Mouse (Mus musculus) intestine, embryonic 16.5 days (tissue): ENCODE measurements around the gene Fam57b. TPM values are rescaled to one million over a fixed set of nuclear protein-coding genes. Genes with fewer than 3 reads are reported as not detected.

ENCODE experiments used
- ATAC-seq: fragments of 200-750 bp; cut with Nextera tagmentation; 2 replicates; pipeline ENCODE4 v1.8.0; 2017; ENCODE audit warnings: moderate TSS enrichment, moderate library complexity
- H3K27ac ChIP-seq: fragments of 300-500 bp; sonication (generic); 2 replicates; pipeline ENCODE4 v1.5.1; 2014; ENCODE audit warnings: mild to moderate bottlenecking, low read length
- H3K27me3 ChIP-seq: fragments of 300-500 bp; sonication (generic); replicated peaks from 2 replicates; pipeline ENCODE4 v1.6.1; 2014; ENCODE audit warnings: low read length, control low read depth, mixed read lengths; ENCODE audit not compliant: control insufficient read depth, insufficient read depth
- H3K36me3 ChIP-seq: fragments of 300-500 bp; sonication (generic); 2 replicates; pipeline ENCODE4 v1.6.1; 2014; ENCODE audit warnings: low read length, control low read depth; ENCODE audit not compliant: control insufficient read depth, insufficient read depth
- H3K4me1 ChIP-seq: fragments of 300-500 bp; sonication (generic); 2 replicates; pipeline ENCODE4 v1.6.1; 2014; ENCODE audit warnings: low read length, control low read depth, mixed read lengths; ENCODE audit not compliant: control insufficient read depth, insufficient read depth
- H3K4me2 ChIP-seq: fragments of 300-500 bp; sonication (generic); 2 replicates; pipeline ENCODE4 v1.6.1; 2014; ENCODE audit warnings: low read depth, low read length, control low read depth
- H3K4me3 ChIP-seq: fragments of 300-500 bp; sonication (generic); 2 replicates; pipeline ENCODE4 v1.5.1; 2014; ENCODE audit warnings: mild to moderate bottlenecking, low read length
- H3K9ac ChIP-seq: fragments of 300-500 bp; sonication (generic); 2 replicates; pipeline ENCODE4 v1.6.1; 2014; ENCODE audit warnings: low read depth, low read length
- H3K9me3 ChIP-seq: fragments of 300-500 bp; sonication (generic); 2 replicates; pipeline ENCODE4 v1.6.1; 2016; ENCODE audit warnings: low read length, control low read depth; ENCODE audit not compliant: control insufficient read depth
- WGBS: fragments of 180-500 bp; shearing (Covaris S2); extraction: QIAGEN DNeasy Blood & Tissue Kit; methylation state at CpG from one replicate; pipeline ENCODE4 v1.1.7; 2014; 5-methylcytosine and 5-hydroxymethylcytosine counted together
- polyA plus RNA-seq: library from polyadenylated mRNA; unstranded; fragments of >200 nt; fragmentation: Nextera tagmentation; extraction: Ambion mirVana; gene quantifications from 2 replicates; pipeline ENCODE4 v1.2.1, GENCODE M21; 2015

Fam57b gene
- polyA plus RNA-seq, 1 experiment from 2014 or later = 1.4 TPM

DNA sequence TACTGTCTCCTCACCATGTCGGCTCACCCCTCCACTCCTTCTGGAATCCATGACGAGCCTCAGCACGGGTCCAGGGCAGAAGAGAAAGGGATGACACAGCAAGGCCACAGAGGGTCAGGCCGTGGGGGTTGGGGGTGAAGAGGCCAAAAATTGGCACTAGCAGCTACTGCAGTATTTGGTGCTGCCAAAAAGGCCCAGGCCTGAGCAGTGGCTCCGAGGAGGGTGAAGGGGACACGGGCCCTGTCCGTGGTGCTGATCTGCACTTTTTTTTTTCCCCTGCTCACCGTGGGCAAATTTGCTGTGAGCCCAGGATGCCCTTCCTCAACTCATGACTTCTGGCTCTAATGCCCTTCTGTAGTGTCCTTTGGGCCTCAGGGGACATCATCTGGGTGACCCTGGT is 27.9 kb downstream of the Fam57b start:
- H3K36me3 ChIP-seq = no peaks in the 10 kb centered on the region
- 23% methylated on average over 8 of the region's 8 CpGs for WGBS
- no peak for ATAC-seq
- H3K9me3 ChIP-seq = no peaks in the 10 kb centered on the region
- no peak overlapping the region for H3K27ac ChIP-seq
- no peak overlapping the region for H3K4me2 ChIP-seq
- peaks cover 3% of the 10 kb centered on the region for H3K4me1 ChIP-seq
- peaks cover 23% of the 10 kb centered on the region for H3K27me3 ChIP-seq
- no peak overlapping the region for H3K4me3 ChIP-seq
- H3K9ac ChIP-seq = no peak overlapping the region

DNA sequence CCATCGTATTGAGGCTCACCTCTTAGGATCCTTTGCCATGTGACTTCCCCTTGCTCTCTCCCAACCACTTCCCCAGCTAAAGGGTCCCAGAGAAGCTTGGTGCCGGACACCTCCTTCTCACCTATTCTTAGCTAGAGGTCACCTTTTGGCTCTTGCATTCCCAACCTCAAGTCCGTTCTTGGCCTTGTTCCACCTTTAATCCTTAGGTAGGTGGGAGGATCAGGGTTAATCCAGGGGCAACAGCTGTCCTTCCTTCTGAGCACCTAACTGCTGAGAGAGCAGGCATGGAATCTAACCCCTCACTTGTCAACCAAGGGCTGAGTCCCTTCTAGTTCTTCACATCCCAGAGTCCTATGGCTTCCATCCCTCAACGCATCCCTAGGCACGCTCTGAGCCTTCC is 28.5 kb downstream of the Fam57b start:
- Histone ChIP-seq H3K4me2 (no peak overlapping the region), H3K36me3 (no peaks in the 10 kb centered on the region), H3K4me1 (peaks cover 3% of the 10 kb centered on the region), H3K27me3 (peaks cover 23% of the 10 kb centered on the region), H3K27ac (no peak overlapping the region), H3K9ac (no peak overlapping the region), H3K4me3 (no peak overlapping the region), H3K9me3 (no peaks in the 10 kb centered on the region)
- 74% methylated on average over 5 of the region's 5 CpGs for WGBS
- no peak for ATAC-seq

DNA sequence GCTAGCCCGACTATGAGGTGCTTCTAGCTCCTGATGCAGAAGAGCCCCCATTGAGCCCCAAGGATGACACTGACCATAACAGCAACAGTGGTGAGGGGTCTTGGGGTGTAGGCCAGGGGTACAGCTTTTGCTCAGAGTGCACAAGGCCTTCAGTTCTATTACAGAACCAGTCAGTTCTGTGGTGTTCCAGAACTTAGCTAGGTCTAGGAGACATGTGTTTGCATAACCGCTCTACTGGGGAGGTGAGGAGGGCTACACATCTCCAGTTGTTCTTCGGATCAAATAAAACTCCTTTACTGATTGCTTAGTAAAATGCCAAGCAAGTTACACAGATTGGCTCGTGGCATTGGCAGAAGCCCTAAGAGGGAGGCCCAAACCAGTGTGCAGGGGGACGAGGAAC is 34.1 kb downstream of the Fam57b start, which contains the start of gene 4930451I11Rik:
Gene 4930451I11Rik (minus strand): TSS at position 101 of the 400 bp plus-strand sequence.
- H3K9me3 ChIP-seq = 0 out of 2 replicates have a peak, but pooled peaks cover 2% of the 10 kb centered on the region
- no peak within 1 kb of the TSS for H3K27ac ChIP-seq
- peak within 1 kb of the TSS; percentile 56 for H3K4me2 ChIP-seq
- ATAC-seq = no peak
- H3K4me1 ChIP-seq = peaks cover 3% of the 10 kb centered on the region; the same call in 1 of the 2 replicates
- no peaks in the 10 kb centered on the region for H3K36me3 ChIP-seq
- 0 out of 2 replicates have a peak, but pooled peaks cover 6% of the 10 kb centered on the region for H3K27me3 ChIP-seq
- 0 out of 2 replicates have a peak within 1 kb of the TSS, but pooled peaks have one; percentile 33 for H3K9ac ChIP-seq
- H3K4me3 ChIP-seq = peak within 1 kb of the TSS; percentile 35
- WGBS = 55% methylated on average over 5 of the region's 5 CpGs

- 0 out of 2 replicates have a peak, but pooled peaks cover 6% of the 10 kb centered on the region for H3K27me3 ChIP-seq
- H3K36me3 ChIP-seq = no peaks in the 10 kb centered on the region
- H3K27ac ChIP-seq = no peak overlapping the region
- peak overlapping the region; percentile 35 for H3K4me3 ChIP-seq
- WGBS = 1% methylated on average over 21 of the region's 21 CpGs
- 0 out of 2 replicates have a peak overlapping the region, but pooled peaks have one; percentile 33 for H3K9ac ChIP-seq
- H3K4me1 ChIP-seq = peaks cover 3% of the 10 kb centered on the region; the same call in 1 of the 2 replicates
- H3K4me2 ChIP-seq = peak overlapping the region; percentile 56
- peak; percentile 91 for ATAC-seq
- H3K9me3 ChIP-seq = 0 out of 2 replicates have a peak, but pooled peaks cover 2% of the 10 kb centered on the region
Measured at GRCm38 (mm10) chr7:126832036-126832598, 34.6 kb downstream of the Fam57b start.

- no peak overlapping the region for H3K4me3 ChIP-seq
- H3K27ac ChIP-seq = no peak overlapping the region
- H3K4me1 ChIP-seq = peaks cover 3% of the 10 kb centered on the region; the same call in 1 of the 2 replicates
- WGBS = 95% methylated on average over 1 of the region's 1 CpGs
- no peak overlapping the region for H3K4me2 ChIP-seq
- ATAC-seq = no peak
- no peaks in the 10 kb centered on the region for H3K36me3 ChIP-seq
- H3K9me3 ChIP-seq = 0 out of 2 replicates have a peak, but pooled peaks cover 2% of the 10 kb centered on the region
- H3K27me3 ChIP-seq = 0 out of 2 replicates have a peak, but pooled peaks cover 3% of the 10 kb centered on the region
- H3K9ac ChIP-seq = no peak overlapping the region
Measured at GRCm38 (mm10) chr7:126833294-126833693, 35.8 kb downstream of the Fam57b start.

- Histone ChIP-seq H3K4me2 (no peak overlapping the region), H3K4me3 (no peak overlapping the region), H3K27me3 (peaks cover 11% of the 10 kb centered on the region), H3K4me1 (peaks cover 14% of the 10 kb centered on the region), H3K9ac (no peak overlapping the region), H3K9me3 (no peaks in the 10 kb centered on the region), H3K36me3 (no peaks in the 10 kb centered on the region), H3K27ac (no peak overlapping the region)
- 81% methylated on average over 9 of the region's 9 CpGs for WGBS
- ATAC-seq = no peak
Measured at GRCm38 (mm10) chr7:126843276-126843675, 45.8 kb downstream of the Fam57b start.

- Histone ChIP-seq H3K9ac (no peak overlapping the region), H3K4me3 (no peak overlapping the region), H3K36me3 (no peaks in the 10 kb centered on the region), H3K9me3 (no peaks in the 10 kb centered on the region), H3K4me1 (peaks cover 27% of the 10 kb centered on the region), H3K27ac (no peak overlapping the region), H3K27me3 (peaks cover 23% of the 10 kb centered on the region), H3K4me2 (no peak overlapping the region)
- ATAC-seq = no peak
- 82% methylated on average over 2 of the region's 2 CpGs for WGBS
Measured at GRCm38 (mm10) chr7:126845516-126845915, 48.0 kb downstream of the Fam57b start.

GRCm38 (mm10) chr7:126847116-126847420 is 49.6 kb downstream of the Fam57b start, which contains the start of gene Doc2a:
Doc2a (plus strand) TSS chr7:126847416.
- H3K9me3 ChIP-seq = no peaks in the 10 kb centered on the region
- peak within 1 kb of the TSS; percentile 57 for H3K4me3 ChIP-seq
- H3K4me2 ChIP-seq = peak within 1 kb of the TSS; percentile 99
- no peak for ATAC-seq
- no peak within 1 kb of the TSS for H3K27ac ChIP-seq
- peaks cover 28% of the 10 kb centered on the region for H3K4me1 ChIP-seq
- peaks cover 23% of the 10 kb centered on the region for H3K27me3 ChIP-seq
- H3K9ac ChIP-seq = peak within 1 kb of the TSS; percentile 67
- 30% methylated on average over 4 of the region's 4 CpGs for WGBS
- H3K36me3 ChIP-seq = no peaks in the 10 kb centered on the region

- WGBS = 2% methylated on average over 73 of the region's 74 CpGs
- H3K36me3 ChIP-seq = peaks cover 6% of the 10 kb centered on the region; the same call in 1 of the 2 replicates
- H3K27me3 ChIP-seq = peaks cover 23% of the 10 kb centered on the region
- peak overlapping the region; percentile 67 for H3K9ac ChIP-seq
- peaks cover 28% of the 10 kb centered on the region for H3K4me1 ChIP-seq
- H3K27ac ChIP-seq = no peak overlapping the region
- peak; percentile 41 for ATAC-seq
- peak overlapping the region; percentile 57 for H3K4me3 ChIP-seq
- no peaks in the 10 kb centered on the region for H3K9me3 ChIP-seq
- peak overlapping the region; percentile 99 for H3K4me2 ChIP-seq
Measured at GRCm38 (mm10) chr7:126847421-126848398, 50.2 kb downstream of the Fam57b start.
